Mouse (Mus musculus): ENCODE data around the gene Stoml2. TPM values are rescaled to one million over a fixed set of nuclear protein-coding genes. Genes with fewer than 3 reads are reported as not detected.

The Stoml2 gene
- polyA plus RNA-seq, 1 experiment from 2014 or later, result 484 TPM

GRCm38 (mm10) chr4:43045659-43046302 lies 14.3 kb upstream of the Stoml2 start, which contains the start of gene Fam214b:
TSS of gene Fam214b (minus strand) at chr4:43046220.
- Histone ChIP-seq H3K36me3 (no peaks in the 10 kb centered on the region), H3K4me3 (peak within 1 kb of the TSS; percentile 58), H3K4me1 (peaks cover 25% of the 10 kb centered on the region), H3K27me3 (ENCODE audit: low read depth, poor library complexity, severe bottlenecking) (no peaks in the 10 kb centered on the region), H3K9me3 (replicated peaks) (no peaks in the 10 kb centered on the region), H3K27ac (peak within 1 kb of the TSS; percentile 63)
- DNase-seq (ENCODE audit: low spot score), result peak; percentile 99
- WGBS, result under 1% methylated on average over 33 of the region's 33 CpGs

- 7% methylated on average over 13 of the region's 13 CpGs for WGBS
- H3K36me3 ChIP-seq, result no peaks in the 10 kb centered on the region
- no peaks in the 10 kb centered on the region for H3K9me3 ChIP-seq (replicated peaks)
- H3K4me1 ChIP-seq, result peaks cover 30% of the 10 kb centered on the region
- peak overlapping the region; percentile 58 for H3K4me3 ChIP-seq
- peak overlapping the region; percentile 63 for H3K27ac ChIP-seq
- H3K27me3 ChIP-seq (ENCODE audit: low read depth, poor library complexity, severe bottlenecking), result no peaks in the 10 kb centered on the region
- DNase-seq (ENCODE audit: low spot score), result no peak
Measured at GRCm38 (mm10) chr4:43045285-43045658, 13.8 kb upstream of the Stoml2 start.

GRCm38 (mm10) chr4:43044673-43045072 lies 13.2 kb upstream of the Stoml2 start:
- no peak for DNase-seq (ENCODE audit: low spot score)
- H3K36me3 ChIP-seq, result no peaks in the 10 kb centered on the region
- peaks cover 36% of the 10 kb centered on the region for H3K4me1 ChIP-seq
- H3K9me3 ChIP-seq (replicated peaks), result no peaks in the 10 kb centered on the region
- 41% methylated on average over 4 of the region's 4 CpGs for WGBS
- no peaks in the 10 kb centered on the region for H3K27me3 ChIP-seq (ENCODE audit: low read depth, poor library complexity, severe bottlenecking)
- peak overlapping the region; percentile 61 for H3K27ac ChIP-seq
- peak overlapping the region; percentile 58 for H3K4me3 ChIP-seq

GRCm38 (mm10) chr4:43043644-43044357 lies 12.3 kb upstream of the Stoml2 start:
- peak overlapping the region; percentile 18 for H3K4me3 ChIP-seq
- H3K27ac ChIP-seq, result peak overlapping the region; percentile 61
- WGBS, result 22% methylated on average over 7 of the region's 7 CpGs
- DNase-seq (ENCODE audit: low spot score), result no peak
- H3K4me1 ChIP-seq, result peaks cover 44% of the 10 kb centered on the region
- H3K9me3 ChIP-seq (replicated peaks), result no peaks in the 10 kb centered on the region
- H3K27me3 ChIP-seq (ENCODE audit: low read depth, poor library complexity, severe bottlenecking), result 0 out of 2 replicates have a peak, but pooled peaks cover 3% of the 10 kb centered on the region
- no peaks in the 10 kb centered on the region for H3K36me3 ChIP-seq

- peaks cover 7% of the 10 kb centered on the region for H3K36me3 ChIP-seq
- H3K9me3 ChIP-seq (replicated peaks), result no peaks in the 10 kb centered on the region
- 79% methylated on average over 9 of the region's 9 CpGs for WGBS
- peaks cover 45% of the 10 kb centered on the region for H3K4me1 ChIP-seq
- H3K4me3 ChIP-seq, result 0 out of 2 replicates have a peak overlapping the region, but pooled peaks have one; percentile 72
- H3K27me3 ChIP-seq (ENCODE audit: low read depth, poor library complexity, severe bottlenecking), result 0 out of 2 replicates have a peak, but pooled peaks cover 3% of the 10 kb centered on the region
- DNase-seq (ENCODE audit: low spot score), result no peak
- H3K27ac ChIP-seq, result peak overlapping the region; percentile 19; the same call in 1 of the 2 replicates
Measured at GRCm38 (mm10) chr4:43040881-43041547, 9.5 kb upstream of the Stoml2 start.

- H3K4me3 ChIP-seq, result peak overlapping the region; percentile 72
- H3K36me3 ChIP-seq, result peaks cover 11% of the 10 kb centered on the region
- H3K27ac ChIP-seq, result peak overlapping the region; percentile 85
- WGBS, result under 1% methylated on average over 25 of the region's 25 CpGs
- peak; percentile 95 for DNase-seq (ENCODE audit: low spot score)
- 0 out of 2 replicates have a peak, but pooled peaks cover 3% of the 10 kb centered on the region for H3K27me3 ChIP-seq (ENCODE audit: low read depth, poor library complexity, severe bottlenecking)
- H3K9me3 ChIP-seq (replicated peaks), result no peaks in the 10 kb centered on the region
- peaks cover 39% of the 10 kb centered on the region for H3K4me1 ChIP-seq
Measured at GRCm38 (mm10) chr4:43040114-43040572, 8.6 kb upstream of the Stoml2 start.

- WGBS, result 6% methylated on average over 11 of the region's 11 CpGs
- H3K4me1 ChIP-seq, result peaks cover 34% of the 10 kb centered on the region
- H3K4me3 ChIP-seq, result peak overlapping the region; percentile 72
Measured at GRCm38 (mm10) chr4:43039609-43040008, 8.1 kb upstream of the Stoml2 start.

GRCm38 (mm10) chr4:43038567-43039495 lies 7.3 kb upstream of the Stoml2 start:
- peak overlapping the region; percentile 72 for H3K4me3 ChIP-seq
- DNase-seq (ENCODE audit: low spot score), result no peak
- 60% methylated on average over 15 of the region's 15 CpGs for WGBS
- no peaks in the 10 kb centered on the region for H3K9me3 ChIP-seq (replicated peaks)
- H3K27me3 ChIP-seq (ENCODE audit: low read depth, poor library complexity, severe bottlenecking), result 0 out of 2 replicates have a peak, but pooled peaks cover 3% of the 10 kb centered on the region
- no peak overlapping the region for H3K27ac ChIP-seq
- H3K36me3 ChIP-seq, result peaks cover 21% of the 10 kb centered on the region
- H3K4me1 ChIP-seq, result peaks cover 26% of the 10 kb centered on the region

More at GRCm38 (mm10) chr4:43039609-43040008, 8.1 kb upstream of the Stoml2 start:
- 0 out of 2 replicates have a peak, but pooled peaks cover 3% of the 10 kb centered on the region for H3K27me3 ChIP-seq (ENCODE audit: low read depth, poor library complexity, severe bottlenecking)
- peak overlapping the region; percentile 85 for H3K27ac ChIP-seq
- H3K36me3 ChIP-seq, result peaks cover 13% of the 10 kb centered on the region
- no peaks in the 10 kb centered on the region for H3K9me3 ChIP-seq (replicated peaks)
- no peak for DNase-seq (ENCODE audit: low spot score)

- Histone ChIP-seq H3K36me3 (peaks cover 29% of the 10 kb centered on the region), H3K4me3 (no peak overlapping the region), H3K27ac (no peak overlapping the region), H3K4me1 (peaks cover 24% of the 10 kb centered on the region), H3K27me3 (ENCODE audit: low read depth, poor library complexity, severe bottlenecking) (0 out of 2 replicates have a peak, but pooled peaks cover 3% of the 10 kb centered on the region), H3K9me3 (replicated peaks) (no peaks in the 10 kb centered on the region)
- DNase-seq (ENCODE audit: low spot score), result no peak
- WGBS, result 68% methylated on average over 4 of the region's 4 CpGs
Measured at GRCm38 (mm10) chr4:43037860-43038566, 6.5 kb upstream of the Stoml2 start.

GRCm38 (mm10) chr4:43036356-43036755 lies 4.8 kb upstream of the Stoml2 start:
- H3K27ac ChIP-seq, result no peak overlapping the region
- 88% methylated on average over 10 of the region's 10 CpGs for WGBS
- H3K4me3 ChIP-seq, result no peak overlapping the region

GRCm38 (mm10) chr4:43035851-43036250 lies 4.3 kb upstream of the Stoml2 start:
- Histone ChIP-seq H3K27me3 (ENCODE audit: low read depth, poor library complexity, severe bottlenecking) (0 out of 2 replicates have a peak, but pooled peaks cover 3% of the 10 kb centered on the region), H3K36me3 (peaks cover 29% of the 10 kb centered on the region), H3K27ac (no peak overlapping the region), H3K4me1 (peaks cover 29% of the 10 kb centered on the region), H3K9me3 (replicated peaks) (no peaks in the 10 kb centered on the region), H3K4me3 (no peak overlapping the region)
- DNase-seq (ENCODE audit: low spot score), result no peak
- WGBS, result 89% methylated on average over 6 of the region's 6 CpGs

More at GRCm38 (mm10) chr4:43036356-43036755, 4.8 kb upstream of the Stoml2 start:
- no peak for DNase-seq (ENCODE audit: low spot score)
- peaks cover 29% of the 10 kb centered on the region for H3K36me3 ChIP-seq
- H3K4me1 ChIP-seq, result peaks cover 30% of the 10 kb centered on the region
- 0 out of 2 replicates have a peak, but pooled peaks cover 3% of the 10 kb centered on the region for H3K27me3 ChIP-seq (ENCODE audit: low read depth, poor library complexity, severe bottlenecking)
- no peaks in the 10 kb centered on the region for H3K9me3 ChIP-seq (replicated peaks)

Data from limb, embryonic 10.5 days (tissue).